Mouse (Mus musculus): ENCODE results near the gene Fam184a.

DNA sequence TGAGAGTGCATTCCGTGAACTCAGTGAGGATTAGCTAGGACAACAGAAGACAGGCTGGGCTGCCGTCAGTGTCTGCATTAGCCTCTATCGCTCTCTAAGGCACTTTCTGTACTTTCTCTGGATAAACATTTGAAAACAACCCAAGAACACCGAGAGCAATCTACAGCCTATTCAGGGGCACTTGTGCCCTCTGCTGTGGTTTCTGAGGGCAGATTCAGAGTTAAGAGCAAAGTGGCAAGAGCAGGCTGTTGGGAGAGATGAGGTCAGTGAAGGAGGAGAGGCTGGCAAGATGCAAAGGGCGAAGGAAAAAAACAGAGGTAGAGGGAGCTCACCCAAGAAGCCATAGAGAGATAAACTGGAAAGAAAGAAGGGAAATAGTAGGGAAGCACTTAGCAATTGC lies 67.7 kb downstream of the Fam184a start:
- no peak for TF ChIP-seq CTCF (IDR thresholded peaks at IDR 0.05; ENCODE audit: borderline replicate concordance, extremely low read depth, insufficient read depth, insufficient read length)
- TF ChIP-seq POLR2A (IDR thresholded peaks at IDR 0.05; ENCODE audit: borderline replicate concordance, extremely low read depth, insufficient read depth, insufficient read length, poor library complexity, severe bottlenecking), result no peak
